17 mouse cellular contexts compared by ENCODE assay signal in genomic region chr7:51310191-51310590, GRCm38 (mm10).
"Had no signal": no experiment of that assay in that cellular context is flagged by ENCODE, and none has a peak within 500 bp of the region (broad histone marks: within the 10 kb centered on the region; RNA-seq: fewer than 3 reads in every experiment).

No protein-coding gene starts in this region.

- H3K4me1 ChIP-seq: liver, embryonic 13.5 days had no signal

- H3K36me3 ChIP-seq: liver, embryonic 13.5 days had no signal

- H3K27me3 ChIP-seq: liver, embryonic 13.5 days had no signal

- H3K9me3 ChIP-seq: liver, embryonic 13.5 days had no signal

- H3K27ac ChIP-seq: kidney, postnatal 0 days; layer of hippocampus, adult 2 months; left cerebral cortex, adult 2 months; liver, embryonic 13.5 days had no signal

- H3K9ac ChIP-seq: liver, embryonic 13.5 days had no signal

- DNase-seq: kidney, adult 2 months; kidney, postnatal 25 days; layer of hippocampus, postnatal 36 days; liver, embryonic 13.5 days; lung, adult 2 months; lung, postnatal 14 days; lung, postnatal 4 days; midbrain, embryonic 14.5 days; right cerebral cortex, postnatal 25 days; spleen, adult 18-20 months; thymus, adult 18-20 months; thymus, postnatal 36 days had no signal

- H3K4me3 ChIP-seq: layer of hippocampus, adult 2 months; left cerebral cortex, adult 2 months; liver, embryonic 13.5 days; myocyte had no signal

- H3K4me2 ChIP-seq: liver, embryonic 13.5 days; midbrain, embryonic 11.5 days had no signal
